Mouse (Mus musculus) layer of hippocampus, adult 9-10 months (tissue): ENCODE data around the gene Ssr3.
"Not testable (repeated sequence)": the region's sequence is repeated elsewhere in the genome, so short reads cannot be mapped to it uniquely, and the experiment has no call there.

ENCODE experiments used
- DNase-seq: peaks from one replicate; pipeline ENCODE4 v3.0.0; 2022; ENCODE audit warnings: low spot score

The Ssr3 gene

DNA sequence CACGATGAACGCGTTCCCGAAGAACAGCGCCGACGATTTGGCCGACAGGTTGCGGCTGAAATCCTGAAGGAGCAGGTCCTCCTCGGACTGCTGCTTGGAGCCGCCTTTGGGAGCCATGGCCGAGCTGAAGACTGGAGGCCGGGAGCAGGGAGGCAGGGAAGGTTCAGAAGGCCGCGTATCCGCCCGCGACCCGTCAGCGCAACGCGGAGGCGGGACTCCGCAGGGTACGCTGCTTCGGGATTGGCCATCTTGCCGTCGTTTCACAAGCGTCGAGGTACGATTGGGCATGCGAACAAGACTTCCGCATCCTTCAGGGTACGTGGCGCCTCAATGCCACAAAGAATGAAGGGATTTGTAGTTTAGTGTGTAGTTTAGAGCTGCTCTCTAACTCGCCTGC is at the start of gene Ssr3:
TSS of gene Ssr3 (minus strand) at position 203 of the 397 bp plus-strand sequence.
- DNase-seq = peak; percentile 88

DNA sequence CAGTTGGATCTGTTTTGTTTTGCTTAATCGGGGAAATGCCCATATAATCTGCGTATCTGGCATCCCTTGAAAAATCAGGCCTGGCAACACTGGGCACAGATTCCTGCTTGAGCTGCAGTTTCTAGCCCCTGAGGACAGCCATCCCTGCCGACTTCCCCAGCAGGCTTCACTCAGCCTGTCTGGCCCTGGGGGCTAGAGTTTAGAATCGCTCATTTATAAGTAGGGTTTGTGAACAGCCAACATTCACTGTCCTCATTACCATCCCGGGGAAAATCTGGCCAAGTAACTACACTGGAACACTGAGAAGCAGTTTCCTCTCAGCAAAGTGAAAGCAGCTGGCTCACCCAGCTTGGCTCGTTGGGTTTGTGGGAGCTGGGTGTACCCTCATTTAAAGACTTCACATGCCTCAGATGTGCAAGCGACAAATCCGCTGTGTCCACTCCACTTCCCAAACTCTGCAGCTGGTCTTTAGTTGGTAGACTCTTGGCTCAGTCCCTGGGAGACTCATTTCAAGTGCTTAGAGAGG is 49.2 kb upstream of the Ssr3 start:
- DNase-seq = peak; percentile 37

DNA sequence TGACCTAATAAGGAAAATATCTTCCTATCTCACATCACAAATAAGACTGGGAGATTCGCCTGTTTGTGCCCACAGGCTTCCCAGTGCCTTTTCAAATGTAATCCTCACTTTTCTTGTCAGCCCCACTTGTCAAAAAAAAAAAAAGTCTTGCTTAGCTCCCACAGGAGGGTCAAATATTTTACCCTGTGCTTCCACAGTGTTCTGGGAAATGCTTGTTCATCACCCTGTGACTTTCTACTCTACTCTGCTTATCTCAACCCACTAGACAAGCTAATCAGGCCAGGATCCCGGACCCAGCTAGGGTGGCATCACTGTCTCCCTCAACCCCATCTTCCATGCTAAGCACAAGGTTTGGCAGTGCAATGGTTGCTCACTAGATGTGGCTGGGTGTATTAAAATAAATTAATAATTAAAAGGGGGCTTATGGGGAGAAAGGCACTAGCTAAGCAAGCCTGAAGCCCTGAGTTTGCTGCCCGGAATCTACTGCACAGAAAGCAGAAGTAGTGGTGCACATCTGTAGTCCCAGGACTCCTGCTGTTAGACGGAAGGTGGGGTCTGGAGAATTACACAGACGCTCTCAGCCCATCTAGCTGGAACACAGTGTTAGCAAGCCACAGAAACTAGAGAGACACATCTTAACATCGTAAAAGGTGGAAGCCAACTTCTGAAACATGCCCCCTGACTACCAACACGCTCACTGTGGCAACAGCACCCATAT is 46.2 kb upstream of the Ssr3 start:
- no peak for DNase-seq

DNA sequence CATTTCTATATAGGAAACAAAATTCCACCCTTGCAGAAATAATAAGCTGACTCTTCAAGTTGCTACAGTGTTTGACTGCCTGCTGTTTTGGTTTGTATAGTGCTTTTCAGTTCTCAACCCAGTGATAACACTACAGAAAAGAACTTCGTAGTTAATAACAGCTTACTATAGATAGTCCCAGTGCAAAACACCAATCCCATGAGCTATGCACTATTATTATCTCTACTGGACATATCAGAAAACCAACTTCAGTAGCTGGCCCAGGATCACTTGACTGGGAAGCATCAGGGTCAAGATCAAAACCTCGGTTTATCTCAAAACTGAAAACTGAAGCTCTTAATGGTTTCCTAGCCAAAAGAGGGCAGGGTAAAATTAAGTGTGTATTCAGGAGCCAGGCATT is 43.4 kb upstream of the Ssr3 start:
- DNase-seq = no peak

- no peak for DNase-seq
These were observed 42.7 kb upstream of the Ssr3 start for GRCm38 (mm10) chr3:65435101-65435571.

- no peak for DNase-seq
These were observed 39.8 kb upstream of the Ssr3 start for GRCm38 (mm10) chr3:65432236-65432635.

DNA sequence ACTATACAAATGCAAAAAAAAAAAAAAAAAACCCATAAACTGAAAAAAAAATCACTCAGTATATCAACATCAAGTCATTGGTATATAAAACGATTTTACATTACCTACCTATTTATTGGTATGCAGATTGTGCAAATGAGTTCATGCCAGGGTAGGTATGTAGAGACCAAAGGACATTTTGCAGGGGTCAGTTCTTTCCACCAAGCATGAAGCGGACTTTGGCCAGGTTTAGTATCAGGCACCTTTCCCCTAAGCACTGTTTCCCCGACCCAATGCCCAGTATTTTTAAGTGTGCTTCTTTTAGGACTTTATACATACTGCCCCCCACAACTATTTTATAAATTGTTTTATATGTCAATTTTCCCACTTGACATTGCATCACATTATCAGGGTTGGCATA is 27.3 kb upstream of the Ssr3 start:
- no peak for DNase-seq

DNA sequence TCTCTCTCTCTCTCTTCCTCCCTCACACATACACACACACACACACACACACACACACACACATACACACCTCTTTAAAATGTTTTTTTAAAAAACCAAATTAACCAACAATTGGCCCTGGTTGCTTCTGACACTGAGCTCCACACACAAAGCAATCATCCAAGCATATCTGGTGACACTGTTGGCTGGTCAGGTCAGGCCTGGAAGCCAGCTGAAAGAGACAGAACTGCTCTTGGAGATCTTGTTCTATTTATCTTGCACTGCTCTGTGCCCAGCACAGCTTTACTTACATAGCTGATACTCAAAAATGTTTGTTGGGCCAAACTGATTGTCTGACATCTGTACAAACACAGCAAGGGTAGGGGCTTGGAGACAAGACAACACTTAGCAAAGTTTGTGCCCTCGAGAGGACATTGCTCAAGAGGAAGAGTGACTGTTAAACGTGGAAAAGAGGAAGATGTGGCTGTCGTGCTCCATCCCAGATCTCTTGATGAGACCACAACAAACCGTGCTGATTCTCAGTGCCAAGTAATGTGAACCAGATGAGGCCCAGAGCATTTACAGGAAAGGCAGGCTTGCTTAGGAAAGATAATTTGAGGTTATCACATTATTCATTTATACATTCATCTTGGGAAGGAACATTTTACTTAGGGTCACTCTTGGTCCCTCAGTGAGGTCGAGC is 25.6 kb upstream of the Ssr3 start:
- DNase-seq = no peak

DNA sequence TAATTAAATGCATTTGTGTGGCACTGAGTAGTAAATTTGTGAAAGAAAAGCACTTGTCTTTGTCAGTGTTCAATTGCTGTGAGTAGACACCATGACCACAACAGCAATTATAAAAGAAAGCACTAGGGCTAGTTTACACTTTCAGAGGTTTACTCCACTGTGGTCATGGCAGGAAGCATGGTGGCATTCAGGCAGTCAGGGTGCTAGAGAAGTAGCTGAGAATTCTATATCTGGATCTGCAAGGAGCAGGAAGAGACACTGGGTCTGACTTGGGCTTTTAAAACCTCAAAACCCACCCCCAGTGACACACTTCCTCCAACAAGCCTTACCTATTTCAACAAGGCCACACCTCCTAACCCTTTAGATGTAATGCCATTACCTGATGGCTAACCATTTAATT is 24.1 kb upstream of the Ssr3 start:
- no peak for DNase-seq

DNA sequence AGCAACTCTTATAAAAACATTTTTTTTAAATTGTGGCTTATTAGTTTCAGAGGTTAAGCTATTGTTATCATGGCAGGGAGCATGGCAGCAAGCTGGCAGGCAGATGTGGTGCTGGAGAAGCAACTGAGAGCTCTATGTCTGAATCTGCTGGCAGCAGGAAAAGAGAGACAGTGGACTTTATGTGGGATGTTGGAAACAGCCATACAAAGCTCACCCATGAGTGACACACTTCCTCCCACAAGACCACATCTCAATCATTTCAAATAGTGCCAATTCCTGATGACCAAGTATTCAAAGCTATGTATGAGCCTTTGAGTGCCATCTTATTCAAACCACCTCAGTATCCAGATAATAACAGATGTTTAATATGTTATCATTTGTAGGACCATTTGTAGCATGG is 15.5 kb upstream of the Ssr3 start:
- no peak for DNase-seq

DNA sequence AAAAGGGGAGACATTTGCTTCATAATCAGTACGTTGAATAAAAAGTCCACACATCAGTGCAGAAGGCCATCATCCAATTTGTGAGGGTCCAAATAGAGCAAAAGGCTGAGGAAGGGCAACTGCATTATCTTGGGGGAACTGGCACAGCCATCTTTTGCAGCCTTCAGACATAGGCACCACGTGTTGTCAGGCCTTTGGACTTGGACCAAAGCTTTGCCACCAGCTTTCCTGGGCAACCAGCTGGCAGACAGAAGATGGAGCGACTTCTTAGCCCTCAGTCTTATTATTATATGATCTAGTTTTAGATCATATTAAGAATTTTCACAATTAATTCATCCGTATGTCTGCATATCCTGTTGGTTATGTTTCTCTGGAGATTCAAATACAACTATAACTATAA is 13.4 kb upstream of the Ssr3 start:
- no peak for DNase-seq

- no peak for DNase-seq
These were observed 5.1 kb upstream of the Ssr3 start for GRCm38 (mm10) chr3:65397566-65397965.

DNA sequence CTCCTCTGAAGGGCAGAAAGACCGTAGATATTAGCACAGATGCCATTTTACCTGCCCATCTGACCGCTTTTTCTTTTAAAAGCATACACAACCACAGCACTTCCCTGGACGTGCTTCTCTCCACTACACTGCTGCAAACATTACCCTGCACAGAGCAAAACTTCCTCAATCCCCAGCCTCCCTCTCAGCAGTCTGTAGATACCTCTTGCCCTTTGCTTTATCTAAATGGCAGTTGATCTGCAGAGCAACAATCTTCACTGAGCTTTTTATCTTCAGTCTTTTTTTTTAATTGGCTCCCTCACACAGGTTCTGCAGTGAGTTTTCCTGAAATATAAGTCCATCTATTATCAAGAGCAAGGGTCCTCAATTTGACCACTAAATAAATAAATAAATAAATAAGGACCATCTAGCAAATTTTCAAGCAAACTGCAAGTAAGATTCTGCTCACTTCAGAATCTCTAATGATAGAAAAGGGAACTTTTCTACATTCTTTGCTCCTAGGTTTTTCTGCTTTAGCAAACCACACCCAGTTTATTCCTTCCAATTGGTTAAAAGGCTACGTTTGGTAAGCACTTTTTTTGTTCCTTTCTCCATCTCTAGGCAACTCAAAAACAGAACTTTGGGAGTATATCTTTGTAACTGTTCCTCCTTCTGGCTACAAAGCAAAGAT is 4.5 kb upstream of the Ssr3 start:
- no peak for DNase-seq

DNA sequence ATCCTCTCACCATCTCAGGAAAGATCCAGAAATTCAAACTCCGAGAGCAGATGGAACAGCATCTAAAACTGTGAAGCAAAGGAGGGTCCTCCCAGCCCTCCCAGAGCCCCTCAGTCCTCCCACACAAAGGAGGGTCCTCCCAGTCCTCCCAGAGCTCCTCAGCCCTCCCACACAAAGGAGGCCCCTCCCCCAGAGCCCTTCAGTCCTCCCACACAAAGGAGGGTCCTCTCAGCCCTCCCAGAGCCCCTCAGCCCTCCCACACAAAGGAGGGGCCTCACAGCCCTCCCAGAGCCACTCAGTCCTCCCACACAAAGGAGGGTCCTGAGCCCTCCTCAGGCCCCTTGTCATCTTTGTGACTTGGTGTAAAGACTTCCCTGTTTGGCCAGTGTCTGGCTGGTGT is 2.7 kb upstream of the Ssr3 start:
- DNase-seq = not testable (repeated sequence)

DNA sequence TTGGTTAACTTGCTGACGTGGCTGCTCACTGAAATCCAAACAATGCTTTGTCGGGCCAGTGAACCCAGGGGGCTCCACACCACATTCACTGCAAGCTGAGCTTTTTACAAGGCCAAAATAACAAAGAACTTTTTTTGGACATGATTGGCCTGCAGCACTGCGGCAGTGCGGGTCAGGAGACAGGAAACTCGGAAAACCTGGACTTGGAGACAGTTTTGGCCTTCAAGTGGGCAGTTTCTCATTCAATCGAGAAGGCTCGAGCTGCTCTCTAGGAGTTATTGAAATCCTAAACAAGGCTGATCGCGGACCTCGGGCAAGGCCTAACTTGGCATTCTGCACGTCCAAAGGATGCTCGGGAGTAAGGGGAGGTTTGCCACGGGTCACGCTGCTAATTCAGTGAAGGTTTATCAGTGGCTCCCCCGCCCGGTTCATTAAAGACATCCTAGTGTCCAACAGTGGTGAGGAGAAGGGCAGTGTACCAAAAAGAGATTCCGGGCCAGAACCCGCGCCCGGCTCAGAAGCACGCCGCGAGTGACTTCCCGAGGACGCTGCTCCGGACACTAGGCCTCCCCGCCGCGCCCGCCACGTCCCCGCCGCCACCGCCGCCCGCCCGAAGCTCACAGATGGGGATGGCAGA is 521 bp downstream of the Ssr3 start:
- no peak for DNase-seq

- DNase-seq = no peak
These were observed 1.1 kb downstream of the Ssr3 start for GRCm38 (mm10) chr3:65391222-65391783.

DNA sequence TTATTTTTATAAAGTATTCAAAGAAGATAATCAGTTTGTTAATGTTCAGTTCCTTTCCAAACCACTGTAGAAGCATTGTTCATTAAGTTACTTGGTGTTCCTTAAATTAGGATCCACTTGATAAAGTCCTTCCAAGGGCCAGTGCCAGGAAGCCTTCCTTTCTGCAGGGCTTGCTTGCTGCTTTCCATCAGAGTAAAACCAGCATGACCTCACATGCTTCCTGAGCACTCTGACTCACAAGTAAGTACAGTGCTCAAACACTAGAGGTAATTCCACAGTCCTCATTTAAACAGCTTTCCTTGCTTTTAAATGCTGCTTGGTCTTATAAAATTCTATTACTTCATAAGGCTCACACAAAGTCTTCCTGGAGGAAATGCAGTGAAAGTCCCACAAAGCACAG is 6.7 kb downstream of the Ssr3 start:
- no peak for DNase-seq

DNA sequence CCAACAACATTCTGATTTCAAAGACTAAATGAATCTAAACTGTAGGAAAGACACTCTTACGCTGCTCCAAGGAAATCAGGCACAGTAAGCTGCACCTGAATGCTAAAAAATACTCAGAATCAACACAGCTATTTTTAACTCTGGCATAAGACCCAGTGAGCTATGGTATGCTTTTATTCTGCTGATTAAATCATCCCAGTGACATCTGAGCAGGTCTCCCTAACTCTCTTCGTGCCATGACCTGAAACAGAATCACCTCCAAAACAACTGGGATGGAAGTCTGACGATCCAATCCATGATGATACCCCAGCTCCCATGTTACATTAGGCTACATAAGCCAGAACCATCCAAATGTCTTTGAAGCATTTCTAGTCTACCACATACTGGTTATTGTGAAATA is 8.0 kb downstream of the Ssr3 start:
- DNase-seq = no peak

GRCm38 (mm10) chr3:65381094-65381493 is 11.3 kb downstream of the Ssr3 start:
- no peak for DNase-seq

- DNase-seq = no peak
These were observed 12.4 kb downstream of the Ssr3 start for GRCm38 (mm10) chr3:65379884-65380539.

DNA sequence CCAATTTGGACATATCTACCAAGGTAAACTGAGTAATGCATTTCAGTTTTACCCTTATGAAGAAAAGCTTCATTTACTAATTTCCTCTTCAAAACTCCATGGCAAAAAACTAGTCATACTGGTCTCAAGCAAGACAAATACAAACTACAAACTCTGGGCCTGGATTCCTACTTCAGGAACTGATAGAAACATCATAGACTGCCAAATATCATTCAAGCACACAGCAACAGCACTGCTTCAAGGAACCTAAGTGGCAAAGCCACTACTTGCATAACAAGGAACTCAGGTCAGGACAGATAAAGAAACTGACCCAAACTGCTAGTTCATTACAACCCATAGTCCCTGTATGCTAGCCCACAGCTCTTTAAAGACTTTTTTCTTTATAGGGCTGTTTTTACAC is 13.7 kb downstream of the Ssr3 start:
- DNase-seq = no peak

- DNase-seq = no peak
These were observed 17.7 kb downstream of the Ssr3 start for GRCm38 (mm10) chr3:65374729-65375128.
